In the genomic region with DNA sequence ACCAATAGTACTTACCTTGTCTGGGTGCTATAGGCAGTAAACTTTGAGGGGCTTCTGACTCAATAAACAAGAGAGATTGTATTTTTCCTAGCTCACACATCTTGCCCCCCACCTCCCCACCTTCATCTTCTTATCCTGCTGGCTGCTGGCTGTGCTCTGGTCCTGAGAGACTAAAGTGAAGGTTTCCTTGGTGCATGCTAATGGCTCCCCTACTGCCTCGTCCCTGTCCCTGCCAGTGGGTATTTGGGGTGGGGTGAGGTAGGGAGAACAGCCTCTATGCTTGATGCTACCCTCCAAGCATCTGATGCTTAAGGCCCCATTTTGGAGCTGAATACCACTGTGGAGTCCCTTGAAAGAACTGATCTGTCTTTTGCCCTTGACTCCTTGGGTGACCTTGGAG, we compare ENCODE assay signal across 13 mouse cellular contexts. TPM values are rescaled to one million over a fixed set of nuclear protein-coding genes. Genes with fewer than 3 reads are reported as not detected.
"Had no signal": no experiment of that assay in that cellular context is flagged by ENCODE, and none has a peak within 500 bp of the region (broad histone marks: within the 10 kb centered on the region; RNA-seq: fewer than 3 reads in every experiment).

No protein-coding gene starts in this region.

- DNase-seq: liver, embryonic 13.5 days; thymus, adult 18-20 months had no signal

- H3K4me3 ChIP-seq: myocyte had no signal

- H3K9ac ChIP-seq: limb, embryonic 12.5 days; liver, embryonic 13.5 days; liver, postnatal 0 days; midbrain, embryonic 13.5 days; neural tube, embryonic 15.5 days; stomach, embryonic 15.5 days had no signal

- H3K36me3 ChIP-seq: liver, embryonic 13.5 days; neural tube, embryonic 15.5 days; stomach, embryonic 15.5 days had no signal

- ATAC-seq: intestine, postnatal 0 days; midbrain, embryonic 13.5 days had no signal

- H3K27ac ChIP-seq: limb, embryonic 12.5 days; liver, embryonic 13.5 days; midbrain, embryonic 13.5 days; neural tube, embryonic 15.5 days; stomach, embryonic 15.5 days had no signal

- H3K9me3 ChIP-seq: limb, embryonic 12.5 days; liver, embryonic 13.5 days; midbrain, embryonic 13.5 days; neural tube, embryonic 15.5 days; stomach, embryonic 15.5 days had no signal

RNA-seq across cellular contexts. Expression of a gene that starts 2.3 kb away (rescaled TPM):
- polyA plus RNA-seq: liver, postnatal 0 days had no signal

RNA-seq across cellular contexts. Expression of a gene that starts 20.8 kb away (rescaled TPM):
- total RNA-seq: layer of hippocampus, postnatal 14 days; left cerebral cortex, adult 8-10 months; left cerebral cortex, postnatal 36 days had no signal
- polyA plus RNA-seq: spleen, adult 2 months had no signal
